Mouse (Mus musculus): Measurements from ENCODE around the gene Cry2. TPM values are rescaled to one million over a fixed set of nuclear protein-coding genes. Genes with fewer than 3 reads are reported as not detected.
A peak's percentile ranks its signal among the peaks of the same experiment; 100 is the strongest.
"Not testable (repeated sequence)": the region's sequence is repeated elsewhere in the genome, so short reads cannot be mapped to it uniquely, and the experiment has no call there.

Gene Cry2
- total RNA-seq (2021) = 100 to 1,000 TPM; 109 to 122 TPM

GRCm38 (mm10) chr2:92433578-92434374 is at the start of gene Cry2:
Cry2 (minus strand) TSS chr2:92434043.
- intact Hi-C loops (cut with DNase I) = loop anchor here (5.0 to 10.0 kb wide), 5 partner anchors 46 to 449 kb away; no protein-coding TSS in a partner anchor
- DNase-seq (ENCODE audit: low spot score in 2 of 2) = peak; percentile 98 to 99

DNA sequence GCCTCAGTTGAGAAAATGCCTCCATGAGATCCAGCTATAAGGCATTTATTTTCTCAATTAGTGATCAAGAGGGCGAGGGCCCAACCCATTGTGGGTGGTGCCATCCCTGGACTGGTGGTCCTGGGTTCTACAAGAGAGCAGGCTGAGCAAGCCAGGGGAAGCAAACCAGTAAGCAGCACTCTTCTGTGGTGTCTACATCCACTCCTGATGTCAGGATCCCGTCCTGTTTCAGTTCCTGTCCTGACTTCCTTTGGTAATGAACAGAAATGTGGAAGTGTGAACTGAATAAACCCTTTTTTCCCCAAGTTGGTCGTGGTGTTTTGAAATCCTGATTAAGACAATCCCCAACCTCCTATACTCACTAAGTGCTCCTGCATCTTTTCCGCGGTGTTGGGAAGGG is 49.7 kb upstream of the Cry2 start:
- intact Hi-C loops (cut with DNase I) = no loop called here
- DNase-seq (ENCODE audit: low spot score in 2 of 2) = no peak

- intact Hi-C loops (cut with DNase I) = no loop called here
- DNase-seq (ENCODE audit: low spot score in 2 of 2) = no peak
Measured at GRCm38 (mm10) chr2:92482551-92482950, 48.7 kb upstream of the Cry2 start.

- no peak for DNase-seq (ENCODE audit: low spot score in 2 of 2)
Measured at GRCm38 (mm10) chr2:92478313-92478688, 44.5 kb upstream of the Cry2 start.

GRCm38 (mm10) chr2:92477672-92478312 is 43.9 kb upstream of the Cry2 start:
- peak in 1 of 2 experiments; percentile 35 for DNase-seq (ENCODE audit: low spot score in 2 of 2)
- intact Hi-C loops (cut with DNase I) = no loop called here

More at GRCm38 (mm10) chr2:92478313-92478688, 44.5 kb upstream of the Cry2 start:
- intact Hi-C loops (cut with DNase I) = no loop called here

DNA sequence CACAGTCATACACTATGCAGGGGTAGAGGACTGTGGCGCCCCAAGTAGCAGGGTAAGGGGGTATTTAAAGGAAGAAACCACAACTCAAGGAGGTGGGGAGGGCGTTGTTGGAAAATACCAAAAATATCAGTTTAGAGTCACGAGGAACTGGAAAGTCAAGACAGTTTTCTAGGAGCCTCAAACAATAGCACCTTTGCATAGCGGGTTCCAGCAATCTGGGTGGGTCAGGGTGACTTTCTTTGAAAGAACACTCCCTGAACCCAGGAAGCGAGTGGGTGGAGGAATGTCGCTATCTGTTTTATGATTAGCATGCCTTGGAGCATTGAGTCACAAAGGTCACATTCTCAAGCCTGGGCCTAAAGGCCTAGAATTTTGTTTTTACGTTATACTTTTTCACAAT is 42.7 kb upstream of the Cry2 start:
- intact Hi-C loops (cut with DNase I) = not testable (repeated sequence)

DNA sequence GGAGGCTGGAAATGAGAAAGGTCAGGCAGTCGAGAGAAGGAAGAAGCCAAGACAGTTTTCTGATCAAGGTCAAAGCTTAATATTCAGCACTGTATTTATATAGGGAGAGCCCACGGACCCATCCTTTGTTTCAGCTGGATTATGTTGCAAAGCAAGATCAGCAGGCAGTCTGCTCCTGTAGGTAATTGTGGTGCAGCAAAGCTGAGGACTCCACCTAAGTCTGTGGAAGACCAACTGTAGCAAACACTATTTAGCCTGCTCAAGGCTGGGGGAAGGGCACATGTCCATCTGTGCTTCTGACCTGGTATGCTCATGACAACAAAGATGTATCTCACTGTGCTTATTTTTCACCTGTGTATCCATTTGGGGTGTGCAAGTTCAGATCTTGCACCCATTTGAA is 41.9 kb upstream of the Cry2 start:
- intact Hi-C loops (cut with DNase I) = no loop called here
- DNase-seq (ENCODE audit: low spot score in 2 of 2) = no peak

More for the DNA sequence above, 42.7 kb upstream of the Cry2 start:
- DNase-seq (ENCODE audit: low spot score in 2 of 2) = not testable (repeated sequence)

- intact Hi-C loops (cut with DNase I) = no loop called here
Measured at GRCm38 (mm10) chr2:92474920-92475319, 41.1 kb upstream of the Cry2 start.

DNA sequence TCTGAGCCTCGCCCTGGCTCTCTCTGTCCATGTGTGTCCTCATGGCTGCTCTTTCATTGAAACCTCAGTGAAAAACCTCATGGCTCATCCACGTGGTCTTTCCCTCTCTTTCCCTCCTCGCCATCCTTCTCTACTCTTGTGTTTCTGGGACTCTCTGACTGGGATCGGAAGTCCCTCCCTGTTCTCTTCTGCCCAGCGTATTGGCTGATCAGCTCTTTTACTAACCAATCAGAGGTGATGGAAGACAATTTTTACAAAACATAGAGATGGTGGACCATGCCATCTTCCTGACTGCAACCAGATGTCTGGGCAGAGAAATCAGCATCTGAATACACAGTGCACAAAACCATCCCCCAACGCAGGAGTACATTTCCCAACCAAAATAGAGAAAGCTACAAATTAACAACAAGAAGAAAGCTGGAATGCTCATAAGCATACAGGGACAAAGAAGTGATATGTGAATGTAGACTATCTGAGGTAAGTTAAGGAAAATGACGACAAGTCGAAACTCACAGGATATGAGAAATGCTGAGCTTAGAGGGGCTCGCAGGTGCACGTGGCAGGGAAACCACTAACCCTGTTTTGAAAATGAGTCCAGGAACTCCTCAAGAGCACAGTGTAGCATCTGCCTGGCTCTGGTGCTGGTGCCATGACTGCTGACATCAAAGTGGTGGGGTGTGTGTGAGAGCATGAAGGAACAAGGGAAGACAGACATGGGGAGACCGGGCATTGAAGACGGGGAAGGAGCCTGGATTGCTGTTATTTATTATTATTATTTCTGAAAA is 38.2 kb upstream of the Cry2 start:
- intact Hi-C loops (cut with DNase I) = no loop called here

More at GRCm38 (mm10) chr2:92474920-92475319, 41.1 kb upstream of the Cry2 start:
- DNase-seq (ENCODE audit: low spot score in 2 of 2) = no peak

GRCm38 (mm10) chr2:92464690-92465089 is 30.8 kb upstream of the Cry2 start:
- intact Hi-C loops (cut with DNase I) = no loop called here
- no peak for DNase-seq (ENCODE audit: low spot score in 2 of 2)

More for the DNA sequence above, 38.2 kb upstream of the Cry2 start:
- DNase-seq (ENCODE audit: low spot score in 2 of 2) = no peak

GRCm38 (mm10) chr2:92461215-92461614 is 27.4 kb upstream of the Cry2 start:
- DNase-seq (ENCODE audit: low spot score in 2 of 2) = no peak
- intact Hi-C loops (cut with DNase I) = no loop called here

DNA sequence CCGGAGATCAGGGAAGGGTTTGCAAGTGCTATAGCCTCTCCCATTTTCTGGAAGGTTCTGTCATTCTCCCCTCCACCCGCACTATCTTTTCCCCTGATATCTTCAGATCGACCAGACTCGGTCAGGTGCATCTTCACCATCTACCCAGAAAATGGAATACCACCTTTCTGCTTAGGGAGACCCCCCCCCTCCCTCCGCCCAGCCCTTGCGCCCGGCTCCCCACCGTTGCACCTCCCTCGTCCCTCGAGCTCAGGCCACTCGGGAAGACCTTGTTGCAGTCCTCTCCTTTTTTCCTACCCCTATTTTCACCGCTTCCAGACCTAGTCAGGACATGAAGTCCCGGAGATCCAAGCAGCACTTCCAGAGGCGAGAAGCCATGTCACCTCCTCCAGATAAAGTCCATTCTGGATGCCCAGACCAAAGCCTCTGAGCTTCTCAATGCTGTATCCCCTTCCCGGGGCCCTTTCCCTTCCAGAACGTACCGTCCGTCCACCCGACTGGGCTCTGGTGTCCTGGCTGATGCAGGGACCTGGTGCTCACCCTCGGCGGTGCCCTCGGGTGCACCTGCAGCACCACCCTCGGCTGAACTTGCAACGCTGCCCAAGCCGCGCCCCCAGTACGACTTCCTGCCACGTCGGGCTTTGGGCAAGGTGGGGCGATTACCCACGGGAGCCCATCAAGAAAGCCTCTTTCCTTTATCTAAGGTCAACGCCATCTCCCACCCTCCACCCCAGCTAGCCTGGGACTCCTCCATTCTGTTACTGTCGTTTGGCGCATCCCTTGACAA is 26.3 kb upstream of the Cry2 start, which contains the start of gene Slc35c1:
Slc35c1 (minus strand) TSS at position 618 of the 787 bp plus-strand sequence.
- intact Hi-C loops (cut with DNase I) = no loop called here
- DNase-seq (ENCODE audit: low spot score in 2 of 2) = peak; percentile 23 to 42

GRCm38 (mm10) chr2:92459141-92459920 is 25.5 kb upstream of the Cry2 start:
- intact Hi-C loops (cut with DNase I) = no loop called here

GRCm38 (mm10) chr2:92458481-92458880 is 24.6 kb upstream of the Cry2 start:
- DNase-seq (ENCODE audit: low spot score in 2 of 2) = no peak
- intact Hi-C loops (cut with DNase I) = no loop called here

More at GRCm38 (mm10) chr2:92459141-92459920, 25.5 kb upstream of the Cry2 start:
- peak; percentile 84 to 87 for DNase-seq (ENCODE audit: low spot score in 2 of 2)

DNA sequence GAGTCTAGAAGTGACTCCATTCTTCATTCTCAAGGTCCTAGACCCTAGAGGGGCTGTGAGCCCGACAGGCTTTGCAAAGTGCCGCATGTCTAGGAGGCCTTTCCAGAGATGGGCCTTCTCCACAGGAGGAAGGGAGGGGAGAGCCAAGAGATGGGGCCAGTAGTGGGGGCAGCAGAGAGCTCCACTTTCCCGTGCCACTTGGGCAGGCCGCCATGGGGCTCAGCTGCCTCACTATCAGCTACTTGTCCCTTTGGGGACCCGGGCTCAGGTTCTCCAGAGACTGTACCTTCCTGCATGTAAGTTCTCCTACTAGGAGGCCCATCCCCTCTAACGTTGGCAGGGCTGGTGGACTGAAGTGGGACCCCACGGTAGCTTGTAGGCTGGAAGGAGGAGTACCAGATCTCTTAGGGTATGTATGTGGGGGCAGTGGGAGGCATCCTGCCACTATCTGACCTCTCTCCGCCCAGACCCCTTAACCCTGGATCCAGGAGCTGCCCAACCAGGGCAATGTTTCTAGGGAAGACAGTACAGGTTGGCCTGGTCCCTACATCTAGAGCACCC is 23.2 kb upstream of the Cry2 start:
- intact Hi-C loops (cut with DNase I) = no loop called here

GRCm38 (mm10) chr2:92455704-92456103 is 21.9 kb upstream of the Cry2 start:
- DNase-seq (ENCODE audit: low spot score in 2 of 2) = no peak
- intact Hi-C loops (cut with DNase I) = no loop called here

More for the DNA sequence above, 23.2 kb upstream of the Cry2 start:
- no peak for DNase-seq (ENCODE audit: low spot score in 2 of 2)

- intact Hi-C loops (cut with DNase I) = no loop called here
- DNase-seq (ENCODE audit: low spot score in 2 of 2) = no peak
Measured at GRCm38 (mm10) chr2:92454166-92454565, 20.3 kb upstream of the Cry2 start.

- DNase-seq (ENCODE audit: low spot score in 2 of 2) = no peak
- intact Hi-C loops (cut with DNase I) = no loop called here
Measured at GRCm38 (mm10) chr2:92451126-92451525, 17.3 kb upstream of the Cry2 start.
